Mouse (Mus musculus) neural tube, embryonic 14.5 days (tissue): Measurements from ENCODE around the gene Pyy. TPM values are rescaled to one million over a fixed set of nuclear protein-coding genes. Genes with fewer than 3 reads are reported as not detected.

Experiments used
- ATAC-seq: fragments of 200-750 bp; cut with Nextera tagmentation; 2 replicates; pipeline ENCODE4 v1.8.0; 2017; ENCODE audit warnings: low read depth, mild to moderate bottlenecking, moderate TSS enrichment, moderate library complexity
- H3K27ac ChIP-seq: fragments of 300-500 bp; sonication (generic); 2 replicates; pipeline ENCODE4 v1.5.1; 2014; ENCODE audit warnings: low read depth, mild to moderate bottlenecking, control low read depth, low read length, moderate library complexity, mixed read lengths
- H3K27me3 ChIP-seq: fragments of 300-500 bp; sonication (generic); 2 replicates; pipeline ENCODE4 v1.6.1; 2014; ENCODE audit warnings: low read length; ENCODE audit not compliant: control insufficient read depth, insufficient read depth
- H3K36me3 ChIP-seq: fragments of 300-500 bp; sonication (generic); 2 replicates; pipeline ENCODE4 v1.6.1; 2014; ENCODE audit warnings: low read length, mixed read lengths; ENCODE audit not compliant: control insufficient read depth, insufficient read depth
- H3K4me1 ChIP-seq: fragments of 300-500 bp; sonication (generic); 2 replicates; pipeline ENCODE4 v1.6.1; 2014; ENCODE audit warnings: low read length; ENCODE audit not compliant: control insufficient read depth, insufficient read depth
- H3K4me2 ChIP-seq: fragments of 300-500 bp; sonication (generic); 2 replicates; pipeline ENCODE4 v1.6.1; 2014; ENCODE audit warnings: mild to moderate bottlenecking, low read depth, low read length, control low read depth
- H3K4me3 ChIP-seq: fragments of 300-500 bp; sonication (generic); 2 replicates; pipeline ENCODE4 v1.5.1; 2014; ENCODE audit warnings: low read depth, low read length, control low read depth, mixed read lengths
- H3K9ac ChIP-seq: fragments of 300-500 bp; sonication (generic); replicated peaks from 2 replicates; pipeline ENCODE4 v1.6.1; 2014; ENCODE audit warnings: low read depth, mild to moderate bottlenecking, control low read depth, low read length, mixed read lengths
- H3K9me3 ChIP-seq: fragments of 300-500 bp; sonication (generic); 2 replicates; pipeline ENCODE4 v1.6.1; 2016; ENCODE audit warnings: low read length; ENCODE audit not compliant: control insufficient read depth
- WGBS: fragments of 180-500 bp; shearing (Covaris S2); extraction: QIAGEN DNeasy Blood & Tissue Kit; methylation state at CpG from one replicate; pipeline ENCODE4 v1.1.7; 2014; 5-methylcytosine and 5-hydroxymethylcytosine counted together
- polyA plus RNA-seq: library from polyadenylated mRNA; unstranded; fragments of >200 nt; fragmentation: Nextera tagmentation; extraction: Ambion mirVana; gene quantifications from 2 replicates; pipeline ENCODE4 v1.2.1, GENCODE M21; 2014

Gene Pyy
- polyA plus RNA-seq, 1 experiment from 2014 or later, result not detected

- no peak for ATAC-seq
- no peak overlapping the region for H3K4me3 ChIP-seq
- H3K4me2 ChIP-seq, result no peak overlapping the region
- H3K27me3 ChIP-seq, result peaks cover 23% of the 10 kb centered on the region
- H3K36me3 ChIP-seq, result no peaks in the 10 kb centered on the region
- no peak overlapping the region for H3K9ac ChIP-seq
- H3K27ac ChIP-seq, result no peak overlapping the region
- WGBS, result 77% methylated on average over 7 of the region's 7 CpGs
- no peaks in the 10 kb centered on the region for H3K4me1 ChIP-seq
- H3K9me3 ChIP-seq, result no peaks in the 10 kb centered on the region
Measured at GRCm38 (mm10) chr11:102142355-102142754, 34.7 kb upstream of the Pyy start.

- no peaks in the 10 kb centered on the region for H3K9me3 ChIP-seq
- H3K4me2 ChIP-seq, result no peak overlapping the region
- peaks cover 12% of the 10 kb centered on the region for H3K27me3 ChIP-seq
- WGBS, result 5% methylated on average over 5 of the region's 5 CpGs
- H3K4me3 ChIP-seq, result no peak overlapping the region
- H3K4me1 ChIP-seq, result no peaks in the 10 kb centered on the region
- H3K9ac ChIP-seq, result no peak overlapping the region
- no peak for ATAC-seq
- H3K27ac ChIP-seq, result no peak overlapping the region
- no peaks in the 10 kb centered on the region for H3K36me3 ChIP-seq
Measured at GRCm38 (mm10) chr11:102140508-102140907, 32.9 kb upstream of the Pyy start.

DNA sequence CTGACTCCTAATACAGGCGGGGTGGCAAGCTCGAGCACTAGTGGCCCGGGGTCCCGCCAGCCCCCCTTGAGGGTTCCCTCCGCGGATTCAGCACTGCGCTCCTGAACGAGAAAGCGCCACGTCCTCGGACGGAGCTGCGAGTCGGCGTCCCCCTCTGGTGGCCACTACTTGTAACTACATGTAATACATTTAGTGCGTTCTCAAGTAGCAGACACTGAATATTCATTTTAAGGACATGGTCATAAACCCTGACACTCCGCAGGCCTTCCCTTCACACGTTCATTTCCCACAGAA, 30.8 kb upstream of the Pyy start:
- H3K4me1 ChIP-seq, result no peaks in the 10 kb centered on the region
- no peaks in the 10 kb centered on the region for H3K9me3 ChIP-seq
- peak; percentile 73; the same call in 1 of the 2 replicates for ATAC-seq
- peak overlapping the region; percentile 15 for H3K4me3 ChIP-seq
- no peak overlapping the region for H3K27ac ChIP-seq
- H3K4me2 ChIP-seq, result peak overlapping the region; percentile 49
- H3K9ac ChIP-seq, result 0 out of 2 replicates have a peak overlapping the region, but pooled peaks have one; percentile 16
- under 1% methylated on average over 18 of the region's 18 CpGs for WGBS
- H3K36me3 ChIP-seq, result no peaks in the 10 kb centered on the region
- H3K27me3 ChIP-seq, result 0 out of 2 replicates have a peak, but pooled peaks cover 2% of the 10 kb centered on the region

DNA sequence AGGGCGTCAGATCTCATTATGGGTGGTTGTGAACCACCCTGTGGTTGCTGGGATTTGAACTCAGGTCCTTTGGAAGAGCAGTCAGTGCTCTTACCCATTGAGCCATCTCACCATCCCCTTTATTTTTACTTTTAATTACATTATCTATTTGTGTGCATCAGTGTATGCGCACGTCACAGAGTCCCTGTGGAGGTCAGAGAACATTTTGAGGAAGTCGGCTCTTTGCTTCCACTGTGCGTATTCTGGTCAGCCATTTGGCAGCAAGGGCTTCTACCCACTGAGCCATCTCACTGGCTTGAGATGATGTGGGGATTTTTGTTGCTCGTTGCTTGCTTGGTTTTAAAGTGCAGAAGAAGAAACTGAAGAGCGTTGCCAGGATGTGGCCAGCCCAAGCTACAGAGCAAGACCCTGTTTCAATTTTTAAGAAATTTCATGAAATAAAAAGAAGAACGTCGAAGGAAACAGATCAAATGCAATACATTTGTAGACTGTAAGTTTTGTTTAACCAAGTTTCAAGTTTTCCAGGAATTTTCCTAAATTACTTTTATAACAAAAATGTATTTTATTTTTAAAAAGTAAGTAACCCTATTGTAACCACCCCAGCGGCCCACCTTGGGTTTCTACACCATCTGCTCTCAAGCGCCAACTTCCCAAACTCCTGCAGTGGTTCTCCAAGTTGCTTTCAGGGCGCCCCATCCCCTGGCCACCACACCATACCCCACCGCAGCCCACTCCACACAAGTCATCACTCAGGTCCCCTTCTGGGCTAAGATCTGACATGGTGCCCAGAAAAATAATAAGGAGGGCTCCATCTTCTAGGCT, 30.2 kb upstream of the Pyy start:
- Histone ChIP-seq H3K9me3 (no peaks in the 10 kb centered on the region), H3K4me1 (no peaks in the 10 kb centered on the region), H3K27ac (no peak overlapping the region), H3K4me3 (peak overlapping the region; percentile 15), H3K4me2 (peak overlapping the region; percentile 49), H3K36me3 (no peaks in the 10 kb centered on the region), H3K9ac (0 out of 2 replicates have a peak overlapping the region, but pooled peaks have one; percentile 16), H3K27me3 (0 out of 2 replicates have a peak, but pooled peaks cover 2% of the 10 kb centered on the region)
- 0 out of 2 replicates have a peak, but pooled peaks have one; percentile 38 for ATAC-seq
- 50% methylated on average over 13 of the region's 13 CpGs for WGBS

DNA sequence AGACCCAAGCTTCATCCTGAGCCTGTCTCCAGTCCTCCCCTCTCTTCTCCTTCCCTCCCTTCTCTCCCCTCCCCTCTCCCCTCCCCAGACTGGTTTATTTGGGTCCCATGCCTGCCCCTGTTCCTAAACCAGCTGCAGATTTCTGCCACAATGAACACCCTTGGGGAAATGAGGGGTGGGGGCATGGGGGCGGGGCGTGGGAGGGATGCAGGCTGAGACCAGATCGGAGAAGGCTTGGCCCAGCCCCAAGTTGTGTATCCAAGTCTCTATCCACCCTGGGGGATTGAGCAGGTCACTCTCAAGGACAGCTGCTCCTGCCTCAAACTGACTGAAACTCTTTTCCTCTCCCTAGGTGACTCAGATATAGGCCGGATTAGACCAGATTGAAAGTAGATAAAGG, 26.9 kb upstream of the Pyy start:
- H3K9ac ChIP-seq, result no peak overlapping the region; the same call in 1 of the 2 replicates
- no peaks in the 10 kb centered on the region for H3K9me3 ChIP-seq
- ATAC-seq, result no peak
- no peaks in the 10 kb centered on the region for H3K4me1 ChIP-seq
- H3K4me2 ChIP-seq, result no peak overlapping the region
- no peaks in the 10 kb centered on the region for H3K27me3 ChIP-seq
- H3K36me3 ChIP-seq, result no peaks in the 10 kb centered on the region
- 23% methylated on average over 4 of the region's 4 CpGs for WGBS
- H3K27ac ChIP-seq, result no peak overlapping the region
- H3K4me3 ChIP-seq, result no peak overlapping the region

DNA sequence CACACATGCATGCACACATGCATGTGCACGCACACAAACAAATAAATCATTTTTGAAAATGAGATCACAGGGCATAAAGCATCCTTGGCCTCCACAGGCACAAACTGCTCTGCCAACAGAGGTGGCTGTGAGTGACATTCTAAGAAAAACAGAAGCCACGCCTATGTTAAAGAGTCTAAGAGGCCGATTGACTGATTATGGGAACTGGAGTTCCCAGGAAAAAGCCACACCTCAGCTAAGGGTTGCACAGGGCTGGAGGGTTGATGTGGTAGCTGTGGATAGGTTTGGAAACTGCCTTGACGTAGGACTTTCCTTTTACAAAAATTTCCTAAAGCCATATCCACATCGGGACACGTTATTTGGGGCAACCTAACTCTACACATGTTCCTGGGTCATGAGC, 9.8 kb upstream of the Pyy start:
- 90% methylated on average over 6 of the region's 6 CpGs for WGBS
- Histone ChIP-seq H3K27ac (no peak overlapping the region), H3K36me3 (no peaks in the 10 kb centered on the region), H3K9me3 (no peaks in the 10 kb centered on the region), H3K27me3 (no peaks in the 10 kb centered on the region), H3K4me2 (no peak overlapping the region), H3K9ac (no peak overlapping the region), H3K4me3 (no peak overlapping the region), H3K4me1 (no peaks in the 10 kb centered on the region)
- no peak for ATAC-seq

GRCm38 (mm10) chr11:102116241-102116640, 8.6 kb upstream of the Pyy start:
- no peaks in the 10 kb centered on the region for H3K27me3 ChIP-seq
- H3K27ac ChIP-seq, result no peak overlapping the region
- no peak overlapping the region for H3K4me3 ChIP-seq
- H3K36me3 ChIP-seq, result no peaks in the 10 kb centered on the region
- no peaks in the 10 kb centered on the region for H3K4me1 ChIP-seq
- H3K9me3 ChIP-seq, result no peaks in the 10 kb centered on the region
- ATAC-seq, result no peak
- no peak overlapping the region for H3K4me2 ChIP-seq
- WGBS, result 87% methylated on average over 8 of the region's 8 CpGs
- H3K9ac ChIP-seq, result no peak overlapping the region

- H3K36me3 ChIP-seq, result no peaks in the 10 kb centered on the region
- H3K4me1 ChIP-seq, result no peaks in the 10 kb centered on the region
- H3K4me3 ChIP-seq, result no peak overlapping the region
- H3K27ac ChIP-seq, result no peak overlapping the region
- H3K9ac ChIP-seq, result no peak overlapping the region
- whole genome bisulfite sequencing, result 89% methylated on average over 5 of the region's 5 CpGs
- ATAC-seq, result no peak
- H3K9me3 ChIP-seq, result no peaks in the 10 kb centered on the region
- H3K4me2 ChIP-seq, result no peak overlapping the region
- H3K27me3 ChIP-seq, result peaks cover 24% of the 10 kb centered on the region
Measured at GRCm38 (mm10) chr11:102111576-102111975, 3.9 kb upstream of the Pyy start.

DNA sequence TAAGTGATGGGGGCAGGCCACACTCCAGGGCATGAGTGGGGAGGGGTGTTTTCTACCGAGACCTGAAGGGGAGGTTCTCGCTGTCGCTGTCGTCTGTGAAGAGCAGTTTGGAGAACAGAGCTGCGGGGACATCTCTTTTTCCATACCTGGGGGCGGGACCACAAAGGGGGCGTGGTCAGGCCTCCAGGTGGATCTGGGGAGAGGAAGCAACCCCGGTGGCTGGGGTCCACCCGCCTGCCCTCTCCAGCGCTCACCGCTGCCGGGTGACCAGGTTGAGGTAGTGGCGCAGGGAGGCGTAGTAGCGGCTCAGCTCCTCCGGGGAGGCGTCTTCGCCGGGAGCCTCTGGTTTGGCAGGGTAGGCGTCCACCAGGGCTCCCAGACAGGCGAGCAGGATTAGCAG, 721 bp downstream of the Pyy start:
- H3K4me1 ChIP-seq, result no peaks in the 10 kb centered on the region
- H3K4me3 ChIP-seq, result no peak overlapping the region
- no peak overlapping the region for H3K9ac ChIP-seq
- no peak overlapping the region for H3K4me2 ChIP-seq
- no peak for ATAC-seq
- no peaks in the 10 kb centered on the region for H3K9me3 ChIP-seq
- peaks cover 46% of the 10 kb centered on the region for H3K27me3 ChIP-seq
- 3% methylated on average over 21 of the region's 21 CpGs for WGBS
- H3K27ac ChIP-seq, result no peak overlapping the region
- no peaks in the 10 kb centered on the region for H3K36me3 ChIP-seq
